Mouse (Mus musculus) hindbrain, embryonic 13.5 days (tissue): ENCODE data around the gene Strada. TPM values are rescaled to one million over a fixed set of nuclear protein-coding genes. Genes with fewer than 3 reads are reported as not detected.
"Not testable (repeated sequence)": the region's sequence is repeated elsewhere in the genome, so short reads cannot be mapped to it uniquely, and the experiment has no call there.

Experiments
- ATAC-seq: fragments of 200-750 bp; cut with Nextera tagmentation; 2 replicates; pipeline ENCODE4 v1.8.0; 2017; ENCODE audit warnings: moderate TSS enrichment; ENCODE audit not compliant: low FRiP score
- H3K27ac ChIP-seq: fragments of 300-500 bp; sonication (generic); 2 replicates; pipeline ENCODE4 v1.5.1; 2015; ENCODE audit warnings: inconsistent platforms, mild to moderate bottlenecking, moderate library complexity
- H3K27me3 ChIP-seq: fragments of 300-500 bp; sonication (generic); 2 replicates; pipeline ENCODE4 v1.6.1; 2015; ENCODE audit warnings: mild to moderate bottlenecking, inconsistent platforms
- H3K36me3 ChIP-seq: fragments of 300-500 bp; sonication (generic); 2 replicates; pipeline ENCODE4 v1.6.1; 2015; ENCODE audit warnings: mild to moderate bottlenecking, inconsistent platforms
- H3K4me1 ChIP-seq: fragments of 300-500 bp; sonication (generic); replicated peaks from 2 replicates; pipeline ENCODE4 v1.6.1; 2015; ENCODE audit warnings: inconsistent platforms
- H3K4me2 ChIP-seq: fragments of 300-500 bp; sonication (generic); 2 replicates; pipeline ENCODE4 v1.6.1; 2015; ENCODE audit warnings: inconsistent platforms, mild to moderate bottlenecking, moderate library complexity
- H3K4me3 ChIP-seq: fragments of 300-500 bp; sonication (generic); 2 replicates; pipeline ENCODE4 v1.5.1; 2015; ENCODE audit warnings: mild to moderate bottlenecking, inconsistent platforms
- H3K9ac ChIP-seq: fragments of 300-500 bp; sonication (generic); 2 replicates; pipeline ENCODE4 v1.6.1; 2015; ENCODE audit warnings: mild to moderate bottlenecking, inconsistent platforms
- H3K9me3 ChIP-seq: fragments of 300-500 bp; sonication (generic); 2 replicates; pipeline ENCODE4 v1.6.1; 2016; ENCODE audit warnings: inconsistent platforms
- WGBS: fragments of 180-500 bp; shearing (Covaris S2); methylation state at CpG from one replicate; pipeline ENCODE4 v1.1.7; 2015; 5-methylcytosine and 5-hydroxymethylcytosine counted together
- polyA plus RNA-seq: library from polyadenylated mRNA; unstranded; fragments of >200 nt; fragmentation: Nextera tagmentation; extraction: Ambion mirVana; gene quantifications from 2 replicates; pipeline ENCODE4 v1.2.1, GENCODE M21; 2015

Gene Strada
- polyA plus RNA-seq, 1 experiment from 2014 or later: 31.2 TPM

DNA sequence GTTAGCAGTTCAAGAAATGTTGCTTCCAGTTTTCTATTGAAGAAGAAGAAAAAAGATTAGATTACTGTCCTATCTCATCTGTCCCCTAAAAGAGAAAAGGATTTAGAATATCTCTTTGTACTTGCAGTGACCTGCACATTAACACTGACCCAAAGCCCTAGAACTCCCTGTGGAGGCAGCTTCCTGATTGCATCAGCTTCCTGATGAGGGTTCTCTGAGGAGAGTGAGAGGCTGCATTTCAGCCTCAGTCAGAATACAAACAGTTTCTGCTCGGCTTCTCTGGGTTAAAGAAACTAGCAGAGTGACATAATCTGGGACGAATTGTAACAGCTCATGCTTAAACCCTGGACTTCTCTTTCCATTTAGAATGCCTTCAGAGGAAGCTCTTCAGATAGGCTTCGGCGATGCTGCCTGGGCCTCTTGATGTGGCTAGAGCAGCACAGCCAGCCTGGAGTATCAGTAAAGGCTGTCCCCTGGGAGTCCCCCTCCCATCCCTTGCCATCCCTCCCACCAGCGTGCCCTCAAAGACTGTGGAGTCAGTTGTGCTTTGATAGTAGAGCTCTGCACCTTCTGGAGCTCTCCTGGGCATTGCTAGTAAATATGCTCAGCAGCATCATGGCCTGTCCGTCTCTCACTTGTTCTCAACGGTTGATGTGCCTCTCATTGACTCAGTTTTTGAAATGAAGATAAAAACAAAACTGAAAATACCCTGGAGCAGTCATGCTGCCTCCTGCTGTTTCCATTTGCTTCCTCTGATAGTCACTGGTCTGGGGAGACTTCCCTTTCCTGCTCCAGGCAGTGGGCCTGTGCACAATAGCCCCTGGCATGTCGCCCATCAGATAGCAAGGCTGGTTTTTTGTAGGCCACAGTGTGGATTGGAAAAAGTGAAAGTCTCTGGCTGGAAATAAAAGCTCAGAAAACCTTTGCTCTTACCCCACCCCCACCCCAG is 67.1 kb downstream of the Strada start:
- Histone ChIP-seq H3K4me3 (no peak overlapping the region), H3K9me3 (no peaks in the 10 kb centered on the region), H3K4me1 (peaks cover 10% of the 10 kb centered on the region), H3K9ac (peak overlapping the region; percentile 53; the same call in 1 of the 2 replicates), H3K27me3 (no peaks in the 10 kb centered on the region), H3K36me3 (peaks cover 28% of the 10 kb centered on the region), H3K27ac (peak overlapping the region; percentile 86), H3K4me2 (peak overlapping the region; percentile 26; the same call in 1 of the 2 replicates)
- WGBS: 29% methylated on average over 8 of the region's 8 CpGs
- peak; percentile 57; the same call in 1 of the 2 replicates for ATAC-seq

DNA sequence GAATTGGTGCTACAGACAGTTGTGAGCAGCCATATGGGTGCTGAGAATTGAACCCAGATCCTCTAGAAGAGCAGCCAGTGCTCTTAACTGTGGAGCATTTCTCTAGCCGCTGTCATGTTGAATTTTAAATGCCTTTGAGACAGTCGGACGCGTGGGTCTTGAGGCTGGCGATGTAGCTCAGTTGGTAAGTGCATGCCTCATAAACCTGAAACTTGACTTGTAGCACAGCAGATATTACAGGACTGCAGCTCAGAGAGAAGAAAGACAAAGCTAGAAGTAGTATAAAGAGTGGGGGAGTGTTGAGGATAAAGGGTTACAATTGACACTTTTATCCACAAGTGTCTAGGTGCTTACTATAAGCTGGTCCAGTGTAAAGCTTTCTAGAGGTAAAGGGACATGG is 69.5 kb downstream of the Strada start:
- no peaks in the 10 kb centered on the region for H3K9me3 ChIP-seq
- ATAC-seq: no peak
- no peak overlapping the region for H3K27ac ChIP-seq
- no peak overlapping the region for H3K9ac ChIP-seq
- H3K4me2 ChIP-seq: no peak overlapping the region
- peaks cover 37% of the 10 kb centered on the region for H3K36me3 ChIP-seq
- no peaks in the 10 kb centered on the region for H3K27me3 ChIP-seq
- peaks cover 10% of the 10 kb centered on the region for H3K4me1 ChIP-seq
- 91% methylated on average over 5 of the region's 5 CpGs for WGBS
- H3K4me3 ChIP-seq: no peak overlapping the region

DNA sequence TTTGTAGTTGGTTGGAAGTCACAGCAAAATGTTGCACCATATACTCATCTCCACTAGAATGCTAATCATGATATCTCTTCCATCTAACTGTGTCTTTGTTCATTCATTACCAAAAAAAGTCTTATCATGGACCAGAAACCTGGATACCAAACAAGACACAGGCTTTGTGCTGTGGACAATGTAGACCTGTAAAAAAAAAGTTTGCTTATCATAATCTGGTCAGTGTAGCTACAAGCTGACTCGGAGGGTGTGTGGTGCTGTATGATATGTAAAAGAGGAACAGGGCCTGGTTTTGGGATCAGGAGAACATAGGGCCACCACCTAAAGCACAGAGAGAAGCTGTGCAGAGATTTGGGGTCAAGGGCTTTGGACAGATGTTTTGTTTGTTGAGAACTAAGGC is 72.5 kb downstream of the Strada start:
- 90% methylated on average over 1 of the region's 1 CpGs for WGBS
- Histone ChIP-seq H3K36me3 (peaks cover 30% of the 10 kb centered on the region), H3K4me3 (no peak overlapping the region), H3K27me3 (no peaks in the 10 kb centered on the region), H3K4me1 (peaks cover under 1% of the 10 kb centered on the region), H3K9me3 (no peaks in the 10 kb centered on the region), H3K9ac (no peak overlapping the region), H3K4me2 (no peak overlapping the region), H3K27ac (no peak overlapping the region)
- ATAC-seq: no peak

DNA sequence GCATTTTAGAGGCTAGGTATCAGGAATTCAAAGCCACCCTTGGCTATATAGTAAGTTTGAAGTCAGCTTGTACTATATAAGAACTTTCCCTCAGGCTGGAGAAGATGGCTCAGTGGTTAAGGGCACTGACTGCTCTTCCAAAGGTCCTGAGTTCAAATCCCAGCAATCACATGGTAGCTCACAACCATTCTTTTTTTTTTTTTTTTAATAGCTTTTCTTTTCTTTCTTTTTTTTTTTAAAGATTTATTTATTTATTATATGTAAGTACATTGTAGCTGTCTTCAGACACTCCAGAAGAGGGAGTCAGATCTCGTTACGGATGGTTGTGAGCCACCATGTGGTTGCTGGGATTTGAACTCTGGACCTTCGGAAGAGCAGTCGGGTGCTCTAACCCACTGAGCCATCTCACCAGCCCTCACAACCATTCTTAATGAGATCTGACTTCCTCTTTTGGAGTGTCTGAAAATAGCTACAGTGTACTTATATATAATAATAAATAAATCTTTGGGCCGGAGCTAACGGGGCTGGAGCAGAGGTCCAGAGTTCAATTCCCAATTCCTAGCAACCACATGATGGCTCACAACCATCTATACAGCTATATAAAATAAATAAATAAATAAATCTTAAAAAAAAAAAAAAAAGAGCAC is 75.1 kb downstream of the Strada start:
- 98% methylated on average over 5 of the region's 6 CpGs for WGBS
- peaks cover 53% of the 10 kb centered on the region for H3K36me3 ChIP-seq
- not testable (repeated sequence) for ATAC-seq, H3K9ac ChIP-seq, H3K4me1 ChIP-seq, H3K27me3 ChIP-seq, H3K9me3 ChIP-seq, H3K4me2 ChIP-seq, H3K27ac ChIP-seq, H3K4me3 ChIP-seq

DNA sequence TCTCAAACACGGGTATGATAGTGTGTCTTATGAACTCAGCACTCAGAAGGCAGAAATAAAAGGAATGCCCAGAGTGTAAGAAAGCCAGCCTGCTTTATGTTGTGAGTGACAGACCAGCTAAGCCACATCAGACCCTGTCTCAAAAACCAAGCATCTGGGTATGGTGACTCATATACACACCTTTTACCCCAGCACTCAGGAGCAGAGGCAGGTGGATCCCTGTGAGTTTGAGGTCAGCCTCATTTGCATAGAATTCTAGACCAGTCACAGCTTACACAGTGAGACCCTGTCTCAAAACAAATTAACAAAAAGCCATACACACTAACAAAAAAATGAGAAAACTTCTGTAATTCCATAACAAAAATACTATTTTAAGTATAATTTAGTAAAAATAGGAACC is 76.1 kb downstream of the Strada start:
- Histone ChIP-seq H3K36me3 (peaks cover 62% of the 10 kb centered on the region), H3K4me1 (no peaks in the 10 kb centered on the region), H3K9me3 (no peaks in the 10 kb centered on the region), H3K27me3 (no peaks in the 10 kb centered on the region), H3K9ac (no peak overlapping the region), H3K4me2 (no peak overlapping the region), H3K4me3 (no peak overlapping the region), H3K27ac (no peak overlapping the region)
- ATAC-seq: no peak
- 91% methylated on average over 1 of the region's 1 CpGs for WGBS

DNA sequence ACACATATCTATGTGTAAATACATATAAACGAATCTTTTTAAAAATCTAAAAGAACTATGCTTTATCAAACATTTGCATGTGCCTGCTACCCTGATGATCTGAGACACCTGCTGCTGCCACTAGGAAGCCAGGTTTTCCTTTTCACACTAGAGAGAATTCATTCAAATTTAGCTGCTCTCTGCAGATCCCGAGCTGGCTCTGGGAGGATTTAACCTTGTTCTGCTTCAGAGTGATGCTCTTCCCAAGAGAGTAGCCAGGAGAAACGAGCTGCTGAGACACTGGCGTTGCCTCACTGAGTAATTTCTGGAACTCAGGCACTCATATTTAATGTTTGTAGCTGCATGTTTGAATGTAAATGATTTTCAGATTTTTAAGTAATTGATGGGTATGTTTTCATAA is 77.2 kb downstream of the Strada start:
- H3K36me3 ChIP-seq: peaks cover 59% of the 10 kb centered on the region
- no peak overlapping the region for H3K4me2 ChIP-seq

DNA sequence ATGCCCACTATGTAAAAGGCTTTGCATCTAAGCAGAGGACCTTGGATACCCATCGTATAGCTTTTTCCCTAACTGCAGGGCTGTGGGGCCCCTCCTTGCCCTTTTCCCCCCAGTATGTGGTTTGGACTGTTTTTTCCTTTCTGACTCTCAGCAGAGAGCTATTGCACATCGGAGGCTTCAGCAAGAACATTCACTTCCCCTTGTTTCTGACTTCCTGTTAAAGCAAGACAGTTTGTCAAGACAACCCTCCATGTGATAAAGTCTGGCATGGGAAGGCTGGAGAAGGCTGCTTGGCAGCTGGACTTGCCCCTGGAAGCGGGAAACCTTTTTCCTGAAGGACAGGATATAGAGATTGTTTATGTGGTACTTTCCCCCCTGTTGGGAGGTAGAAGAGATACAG is 79.2 kb downstream of the Strada start:
- no peak overlapping the region for H3K4me2 ChIP-seq

More for the DNA sequence above, 77.2 kb downstream of the Strada start:
- H3K9ac ChIP-seq: no peak overlapping the region
- H3K4me3 ChIP-seq: no peak overlapping the region
- no peak for ATAC-seq
- H3K9me3 ChIP-seq: no peaks in the 10 kb centered on the region
- no peak overlapping the region for H3K27ac ChIP-seq
- no peaks in the 10 kb centered on the region for H3K4me1 ChIP-seq
- 69% methylated on average over 4 of the region's 4 CpGs for WGBS
- H3K27me3 ChIP-seq: no peaks in the 10 kb centered on the region

DNA sequence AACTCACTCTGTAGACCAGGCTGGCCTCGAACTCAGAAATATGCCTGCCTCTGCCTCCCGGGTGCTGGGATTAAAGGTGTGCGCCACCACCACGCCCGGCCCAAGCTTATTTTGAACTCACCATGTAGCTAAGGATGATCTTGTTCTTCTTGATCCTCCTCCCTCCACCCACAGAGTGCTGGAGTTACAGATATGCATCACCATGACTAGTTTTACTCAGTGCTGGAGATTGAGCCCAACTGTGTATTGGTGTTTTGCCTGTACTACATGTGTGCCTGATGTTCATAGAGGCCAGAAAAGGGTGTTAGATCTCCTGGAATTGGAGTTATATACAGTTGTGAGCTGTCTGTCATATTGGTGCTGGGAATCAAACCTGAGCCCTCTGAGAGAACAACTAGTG is 79.7 kb downstream of the Strada start:
- no peak overlapping the region for H3K4me3 ChIP-seq
- H3K36me3 ChIP-seq: peaks cover 69% of the 10 kb centered on the region
- ATAC-seq: no peak
- H3K9me3 ChIP-seq: no peaks in the 10 kb centered on the region
- WGBS: 95% methylated on average over 5 of the region's 5 CpGs
- no peak overlapping the region for H3K4me2 ChIP-seq
- no peaks in the 10 kb centered on the region for H3K27me3 ChIP-seq
- H3K4me1 ChIP-seq: no peaks in the 10 kb centered on the region
- no peak overlapping the region for H3K9ac ChIP-seq
- no peak overlapping the region for H3K27ac ChIP-seq

More for the DNA sequence above, 79.2 kb downstream of the Strada start:
- H3K36me3 ChIP-seq: peaks cover 64% of the 10 kb centered on the region
- no peak overlapping the region for H3K4me3 ChIP-seq
- no peak overlapping the region for H3K9ac ChIP-seq
- no peaks in the 10 kb centered on the region for H3K9me3 ChIP-seq
- WGBS: 87% methylated on average over 3 of the region's 3 CpGs
- no peaks in the 10 kb centered on the region for H3K4me1 ChIP-seq
- H3K27ac ChIP-seq: no peak overlapping the region
- no peaks in the 10 kb centered on the region for H3K27me3 ChIP-seq
- ATAC-seq: no peak

Other genes with a start within 250 kb of the Strada start
- 42.6 and 42.7 TPM in 2 replicates for gene Cyb561, start 248.8 kb downstream of the Strada start, polyA plus RNA-seq
- gene Ace, start 234.2 kb downstream of the Strada start, polyA plus RNA-seq: 2.4 and 2.5 TPM in 2 replicates
- 0.08 TPM in 1 of 2 replicates, not detected in the other for gene Ace3, start 207.5 kb downstream of the Strada start, polyA plus RNA-seq
- 1.7 and 2.3 TPM in 2 replicates for gene Kcnh6, start 194.0 kb downstream of the Strada start, polyA plus RNA-seq
- gene Dcaf7, start 165.3 kb downstream of the Strada start, polyA plus RNA-seq: 117 and 123 TPM in 2 replicates
- gene Taco1, start 136.1 kb downstream of the Strada start, polyA plus RNA-seq: 8.1 and 8.4 TPM in 2 replicates
- gene Map3k3, start 117.6 kb downstream of the Strada start, polyA plus RNA-seq: 15.1 and 15.7 TPM in 2 replicates
- gene Gm10840, start 41.3 kb downstream of the Strada start, polyA plus RNA-seq: not detected in 2 replicates
- 197 and 211 TPM in 2 replicates for gene Limd2, start 41.3 kb downstream of the Strada start, polyA plus RNA-seq
- 97.0 and 106 TPM in 2 replicates for gene Ccdc47, start 14.2 kb upstream of the Strada start, polyA plus RNA-seq
- gene Ddx42, start 14.8 kb upstream of the Strada start, polyA plus RNA-seq: 92.0 and 96.2 TPM in 2 replicates
- gene Ftsj3, start 53.9 kb upstream of the Strada start, polyA plus RNA-seq: 37.4 and 38.3 TPM in 2 replicates
- gene Psmc5, start 54.0 kb upstream of the Strada start, polyA plus RNA-seq: 339 and 341 TPM in 2 replicates
- 14.3 and 16.0 TPM in 2 replicates for gene Smarcd2, start 70.8 kb upstream of the Strada start, polyA plus RNA-seq
- gene Tcam1, start 74.5 kb upstream of the Strada start, polyA plus RNA-seq: 0.12 and 0.21 TPM in 2 replicates
- gene Gh, start 99.7 kb upstream of the Strada start, polyA plus RNA-seq: not detected in 2 replicates
- 1.2 and 1.4 TPM in 2 replicates for gene Cd79b, start 112.6 kb upstream of the Strada start, polyA plus RNA-seq
- gene Scn4a, start 151.1 kb upstream of the Strada start, polyA plus RNA-seq: 0.03 TPM in 1 of 2 replicates, not detected in the other
- not detected in 2 replicates for gene Prr29, start 163.3 kb upstream of the Strada start, polyA plus RNA-seq
- gene Icam2, start 185.9 kb upstream of the Strada start, polyA plus RNA-seq: 12.8 and 13.8 TPM in 2 replicates